Mouse (Mus musculus) CD4-positive, CD25-positive, alpha-beta regulatory T cell (primary cell): ENCODE results near the gene Vmn1r47. TPM values are rescaled to one million over a fixed set of nuclear protein-coding genes. Genes with fewer than 3 reads are reported as not detected.

Experiments
- polyA plus RNA-seq: library from polyadenylated mRNA; unstranded; fragments of 100-300 nt; shearing (Covaris generic); gene quantifications from one replicate; pipeline ENCODE4 v1.2.1, GENCODE M21; 2017

Gene Vmn1r47
- polyA plus RNA-seq: not detected

GRCm38 (mm10) chr6:90015847-90016246 lies at the start of gene Vmn1r47:
Vmn1r47 (plus strand) TSS chr6:90016147.

DNA sequence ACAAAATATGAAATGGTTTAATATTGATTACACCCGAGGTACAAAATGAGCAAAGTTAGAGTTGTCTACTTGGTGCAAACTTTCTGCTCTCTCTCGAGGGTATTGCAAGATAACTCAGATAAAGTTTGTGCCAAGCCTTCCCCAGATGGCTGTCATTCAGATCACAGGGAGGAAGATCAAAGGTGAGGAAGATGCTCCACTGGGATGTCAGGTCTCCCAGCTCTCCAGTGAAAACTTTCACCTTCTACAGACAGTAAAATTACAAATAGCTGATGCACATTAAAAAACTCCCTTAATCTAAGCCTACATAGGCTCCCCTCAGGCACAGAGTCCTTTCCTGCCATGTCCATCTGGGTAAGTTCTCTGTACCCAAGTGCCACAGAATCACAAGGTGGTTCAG lies 46.9 kb upstream of the Vmn1r47 start, which contains the start of gene Vmn1r46:
TSS of gene Vmn1r46 (plus strand) at position 301 of the 400 bp plus-strand sequence.

GRCm38 (mm10) chr6:90036741-90037140 lies 20.8 kb downstream of the Vmn1r47 start, which contains the start of gene Vmn1r48:
Vmn1r48 (minus strand) TSS chr6:90036841.

Other genes with a start within 250 kb of the Vmn1r47 start
- not detected for gene Vmn1r42, start 139.7 kb upstream of the Vmn1r47 start, polyA plus RNA-seq
- gene Vmn1r43, start 139.7 kb upstream of the Vmn1r47 start, polyA plus RNA-seq: 0.06 TPM
- not detected for gene Vmn1r44, start 132.5 kb upstream of the Vmn1r47 start, polyA plus RNA-seq
- gene Vmn1r45, start 75.5 kb upstream of the Vmn1r47 start, polyA plus RNA-seq: not detected
- 0.02 TPM for gene Vmn1r46, start 46.8 kb upstream of the Vmn1r47 start, polyA plus RNA-seq
- gene Vmn1r48, start 20.7 kb downstream of the Vmn1r47 start, polyA plus RNA-seq: not detected
- gene Vmn1r49, start 62.4 kb downstream of the Vmn1r47 start, polyA plus RNA-seq: 0.06 TPM
- gene Vmn1r50, start 85.3 kb downstream of the Vmn1r47 start, polyA plus RNA-seq: not detected
- not detected for gene Vmn1r51, start 106.4 kb downstream of the Vmn1r47 start, polyA plus RNA-seq
- not detected for gene Vmn1r52, start 158.7 kb downstream of the Vmn1r47 start, polyA plus RNA-seq
- not detected for gene V1ra8, start 186.6 kb downstream of the Vmn1r47 start, polyA plus RNA-seq
- gene Vmn1r53, start 208.3 kb downstream of the Vmn1r47 start, polyA plus RNA-seq: not detected
- gene Vmn1r54, start 230.2 kb downstream of the Vmn1r47 start, polyA plus RNA-seq: not detected